Mouse (Mus musculus) forebrain, embryonic 12.5 days (tissue): ENCODE results near the gene Tfb2m. TPM values are rescaled to one million over a fixed set of nuclear protein-coding genes. Genes with fewer than 3 reads are reported as not detected.

Experiments used
- ATAC-seq: fragments of 200-750 bp; cut with Nextera tagmentation; 2 replicates; pipeline ENCODE4 v1.8.0; 2017; ENCODE audit warnings: moderate TSS enrichment; ENCODE audit not compliant: low FRiP score
- H3K27ac ChIP-seq: fragments of 300-500 bp; sonication (generic); 2 replicates; pipeline ENCODE4 v1.5.1; 2016; ENCODE audit warnings: mild to moderate bottlenecking
- H3K27me3 ChIP-seq: fragments of 300-500 bp; sonication (generic); 2 replicates; pipeline ENCODE4 v1.6.1; 2016; ENCODE audit warnings: mild to moderate bottlenecking
- H3K36me3 ChIP-seq: fragments of 300-500 bp; sonication (generic); replicated peaks from 2 replicates; pipeline ENCODE4 v1.6.1; 2016; ENCODE audit warnings: mild to moderate bottlenecking
- H3K4me1 ChIP-seq: fragments of 300-500 bp; sonication (generic); 2 replicates; pipeline ENCODE4 v1.6.1; 2016
- H3K4me2 ChIP-seq: fragments of 300-500 bp; sonication (generic); 2 replicates; pipeline ENCODE4 v1.6.1; 2016; ENCODE audit warnings: mild to moderate bottlenecking, moderate library complexity
- H3K4me3 ChIP-seq: fragments of 300-500 bp; sonication (generic); replicated peaks from 2 replicates; pipeline ENCODE4 v1.5.1; 2016; ENCODE audit warnings: mild to moderate bottlenecking
- H3K9ac ChIP-seq: fragments of 300-500 bp; sonication (generic); 2 replicates; pipeline ENCODE4 v1.6.1; 2016; ENCODE audit warnings: mild to moderate bottlenecking
- H3K9me3 ChIP-seq: fragments of 300-500 bp; sonication (generic); 2 replicates; pipeline ENCODE4 v1.6.1; 2016
- WGBS: fragments of 180-500 bp; shearing (Covaris S2); methylation state at CpG from one replicate; pipeline ENCODE4 v1.1.7; 2016; 5-methylcytosine and 5-hydroxymethylcytosine counted together
- polyA plus RNA-seq: library from polyadenylated mRNA; unstranded; fragments of >200 nt; fragmentation: Nextera tagmentation; extraction: Ambion mirVana; gene quantifications from 2 replicates; pipeline ENCODE4 v1.2.1, GENCODE M21; 2016

The Tfb2m gene
- polyA plus RNA-seq, 1 experiment from 2014 or later: 33.7 TPM

DNA sequence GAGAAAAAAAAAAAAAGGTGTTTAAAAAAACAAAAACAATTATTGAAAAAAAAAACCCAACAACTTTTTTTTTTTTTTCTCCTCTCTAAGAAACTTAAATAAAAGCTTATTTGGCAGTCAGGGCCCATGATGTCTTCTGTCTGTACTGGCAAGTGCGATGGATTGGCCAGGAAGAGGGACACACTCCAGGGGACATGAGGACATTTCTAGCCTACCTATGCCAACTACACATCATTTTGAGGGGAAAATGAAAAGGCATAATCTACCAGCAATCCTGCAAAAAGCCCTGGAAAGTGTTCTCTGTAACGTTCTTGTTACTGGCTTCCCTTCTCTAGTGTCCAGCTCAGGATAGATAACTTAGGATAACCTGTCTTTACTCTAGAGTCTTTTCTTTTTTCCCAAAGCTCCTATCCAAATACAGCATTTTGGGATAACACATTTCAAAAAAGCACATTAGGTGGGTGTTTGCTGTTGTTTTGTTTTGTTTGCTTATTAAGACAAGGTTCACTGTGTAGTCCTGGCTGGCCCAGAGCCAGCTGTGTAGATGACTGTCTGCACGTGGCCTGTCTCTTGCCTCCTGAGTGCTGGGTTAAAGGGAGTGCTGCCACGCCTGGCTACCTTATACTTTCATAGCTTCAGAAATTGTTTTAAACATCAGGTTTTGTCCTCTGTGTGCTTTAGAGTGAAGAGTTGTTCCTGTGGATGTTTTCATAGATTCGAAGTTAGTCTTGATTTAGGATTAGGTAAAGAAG lies 7.3 kb upstream of the Tfb2m start:
- Histone ChIP-seq H3K9me3 (no peaks in the 10 kb centered on the region), H3K4me1 (peaks cover 9% of the 10 kb centered on the region; the same call in 1 of the 2 replicates), H3K4me2 (no peak overlapping the region), H3K4me3 (no peak overlapping the region), H3K9ac (no peak overlapping the region), H3K27ac (no peak overlapping the region), H3K36me3 (no peaks in the 10 kb centered on the region), H3K27me3 (no peaks in the 10 kb centered on the region)
- WGBS: 82% methylated on average over 5 of the region's 5 CpGs
- ATAC-seq: no peak

DNA sequence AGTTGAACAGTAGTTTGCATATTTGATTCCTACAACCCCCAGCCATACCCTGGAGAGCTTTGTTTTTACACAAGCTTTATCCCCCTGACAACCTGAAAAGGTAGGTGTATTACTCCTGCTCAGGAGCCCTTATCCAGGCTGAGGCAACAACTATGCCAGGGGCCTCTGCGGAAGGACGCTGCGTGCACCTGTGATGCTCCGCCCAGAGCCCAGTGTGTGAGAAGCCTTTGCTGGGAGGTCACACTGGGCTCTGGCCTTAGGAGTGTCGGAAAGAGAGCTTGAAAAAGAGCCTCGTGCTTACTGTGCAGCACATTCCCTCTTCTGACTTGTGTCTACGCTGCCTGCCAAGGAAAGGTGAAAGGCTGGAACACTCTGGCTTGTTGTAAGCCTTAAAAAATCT lies 6.7 kb upstream of the Tfb2m start:
- H3K27ac ChIP-seq: no peak overlapping the region
- H3K9ac ChIP-seq: no peak overlapping the region
- ATAC-seq: no peak
- H3K4me3 ChIP-seq: no peak overlapping the region
- peaks cover 15% of the 10 kb centered on the region; the same call in 1 of the 2 replicates for H3K4me1 ChIP-seq
- no peaks in the 10 kb centered on the region for H3K9me3 ChIP-seq
- WGBS: 41% methylated on average over 7 of the region's 7 CpGs
- H3K4me2 ChIP-seq: no peak overlapping the region
- no peaks in the 10 kb centered on the region for H3K36me3 ChIP-seq
- no peaks in the 10 kb centered on the region for H3K27me3 ChIP-seq

DNA sequence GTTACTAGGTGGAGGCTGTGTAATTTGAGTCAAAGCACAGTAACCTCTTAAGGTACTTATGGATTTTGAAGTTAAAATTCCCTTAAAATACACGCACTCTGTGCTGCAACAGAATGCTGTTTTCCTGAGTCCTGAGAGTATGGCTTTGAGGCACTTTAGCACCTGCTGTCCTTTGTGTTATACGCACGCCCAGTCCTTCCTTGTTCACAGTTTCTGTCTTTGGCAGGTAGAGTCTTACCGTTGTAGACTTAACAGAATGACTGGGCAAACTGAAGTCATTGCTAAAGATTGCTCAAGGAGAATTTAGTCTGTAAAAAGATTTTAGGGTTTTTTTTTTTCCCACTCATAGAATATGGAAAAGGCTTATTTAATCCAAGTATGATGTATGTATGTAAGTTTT lies 5.9 kb upstream of the Tfb2m start:
- peaks cover 23% of the 10 kb centered on the region for H3K4me1 ChIP-seq
- no peak for ATAC-seq
- no peaks in the 10 kb centered on the region for H3K9me3 ChIP-seq
- no peak overlapping the region for H3K4me3 ChIP-seq
- WGBS: 87% methylated on average over 4 of the region's 4 CpGs
- H3K36me3 ChIP-seq: no peaks in the 10 kb centered on the region
- no peak overlapping the region for H3K4me2 ChIP-seq
- no peaks in the 10 kb centered on the region for H3K27me3 ChIP-seq
- H3K27ac ChIP-seq: no peak overlapping the region
- H3K9ac ChIP-seq: no peak overlapping the region

DNA sequence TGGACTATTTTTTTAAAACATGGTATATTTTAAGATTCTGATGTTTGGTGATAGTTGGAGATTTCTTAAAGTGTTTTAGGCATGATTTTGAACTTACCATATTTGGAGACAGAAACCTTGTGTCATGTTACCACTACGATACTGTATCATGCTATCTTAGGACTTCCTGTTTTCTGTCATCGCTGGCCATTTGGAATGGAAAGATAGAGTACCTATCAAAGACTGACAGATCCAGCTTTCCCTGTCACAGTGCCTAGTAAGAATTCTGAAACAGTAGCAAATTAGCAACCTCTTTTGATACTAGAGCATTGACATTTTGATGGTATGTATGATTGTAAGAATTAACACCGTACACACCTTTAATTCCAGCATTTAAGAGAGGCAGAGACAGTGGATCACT lies 5.3 kb upstream of the Tfb2m start:
- H3K4me3 ChIP-seq: no peak overlapping the region
- no peak overlapping the region for H3K4me2 ChIP-seq
- H3K9ac ChIP-seq: no peak overlapping the region
- H3K9me3 ChIP-seq: no peaks in the 10 kb centered on the region
- no peak for ATAC-seq
- 92% methylated on average over 3 of the region's 3 CpGs for WGBS
- peaks cover 23% of the 10 kb centered on the region for H3K4me1 ChIP-seq
- no peaks in the 10 kb centered on the region for H3K36me3 ChIP-seq
- H3K27me3 ChIP-seq: no peaks in the 10 kb centered on the region
- no peak overlapping the region for H3K27ac ChIP-seq

DNA sequence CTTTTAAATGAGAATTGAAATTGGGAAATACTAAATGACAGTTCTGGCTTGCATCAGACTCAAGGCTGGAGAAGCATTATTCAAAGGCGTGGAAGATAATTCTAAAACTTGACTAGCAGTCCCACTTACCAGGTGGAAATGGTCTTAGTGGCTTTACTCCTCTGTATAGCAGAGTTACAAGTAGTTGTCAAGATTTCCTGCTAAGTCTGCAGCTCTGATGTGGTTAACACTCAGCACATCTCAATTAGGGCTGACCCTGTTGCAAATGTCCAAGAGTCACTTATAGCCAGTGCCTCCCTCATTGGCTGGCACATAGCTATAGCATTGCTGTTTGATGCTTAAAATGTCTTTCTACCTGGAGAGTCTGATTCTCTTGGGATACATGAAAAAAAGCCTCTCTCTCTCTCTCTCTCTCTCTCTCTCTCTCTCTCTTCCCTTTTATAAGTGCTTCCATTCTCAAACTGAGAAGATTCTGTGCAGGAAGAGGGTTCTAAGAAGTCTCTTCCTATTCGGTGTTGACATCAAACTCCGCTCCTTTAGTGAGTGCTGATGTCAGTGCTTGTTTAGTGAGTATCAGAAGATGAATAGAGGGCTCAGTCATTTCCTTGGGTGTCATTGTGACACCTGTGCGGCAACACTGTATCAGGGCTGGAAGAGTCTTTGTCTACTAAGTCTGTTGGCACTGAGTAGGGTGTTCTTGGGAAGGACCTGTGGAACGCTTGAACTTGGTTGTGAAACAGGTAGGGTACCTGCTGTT lies 3.1 kb upstream of the Tfb2m start:
- WGBS: 92% methylated on average over 5 of the region's 5 CpGs
- ATAC-seq: no peak

DNA sequence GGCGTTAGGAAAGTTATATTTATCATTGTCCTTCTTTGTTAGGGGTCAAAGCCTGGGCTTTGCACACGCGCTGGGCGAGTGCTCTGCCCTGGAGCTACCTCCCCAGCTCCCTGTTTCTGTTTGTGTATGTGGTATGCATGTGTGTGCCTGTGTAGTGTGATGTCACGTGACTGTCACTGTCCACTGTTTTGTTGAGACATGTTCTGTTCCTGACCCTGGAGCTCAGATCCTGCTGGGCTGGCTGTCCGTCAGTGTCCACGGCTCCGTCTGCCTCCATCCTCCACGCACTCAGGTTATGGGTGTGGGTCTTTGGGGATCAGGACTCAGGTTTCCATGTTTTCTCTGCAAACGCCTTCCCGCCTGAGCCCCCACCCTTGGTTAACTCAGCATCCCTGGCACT lies 2.2 kb upstream of the Tfb2m start:
- Histone ChIP-seq H3K4me3 (no peak overlapping the region), H3K27me3 (no peaks in the 10 kb centered on the region), H3K9me3 (no peaks in the 10 kb centered on the region), H3K27ac (no peak overlapping the region), H3K4me2 (peak overlapping the region; percentile 13), H3K36me3 (no peaks in the 10 kb centered on the region; the same call in 1 of the 2 replicates), H3K9ac (no peak overlapping the region), H3K4me1 (peaks cover 31% of the 10 kb centered on the region)
- no peak for ATAC-seq
- WGBS: 80% methylated on average over 11 of the region's 11 CpGs

More for the DNA sequence above, 3.1 kb upstream of the Tfb2m start:
- no peak overlapping the region for H3K4me2 ChIP-seq
- H3K27me3 ChIP-seq: no peaks in the 10 kb centered on the region
- H3K4me1 ChIP-seq: peaks cover 31% of the 10 kb centered on the region
- no peaks in the 10 kb centered on the region for H3K36me3 ChIP-seq
- no peak overlapping the region for H3K27ac ChIP-seq
- no peaks in the 10 kb centered on the region for H3K9me3 ChIP-seq
- no peak overlapping the region for H3K4me3 ChIP-seq
- no peak overlapping the region for H3K9ac ChIP-seq

DNA sequence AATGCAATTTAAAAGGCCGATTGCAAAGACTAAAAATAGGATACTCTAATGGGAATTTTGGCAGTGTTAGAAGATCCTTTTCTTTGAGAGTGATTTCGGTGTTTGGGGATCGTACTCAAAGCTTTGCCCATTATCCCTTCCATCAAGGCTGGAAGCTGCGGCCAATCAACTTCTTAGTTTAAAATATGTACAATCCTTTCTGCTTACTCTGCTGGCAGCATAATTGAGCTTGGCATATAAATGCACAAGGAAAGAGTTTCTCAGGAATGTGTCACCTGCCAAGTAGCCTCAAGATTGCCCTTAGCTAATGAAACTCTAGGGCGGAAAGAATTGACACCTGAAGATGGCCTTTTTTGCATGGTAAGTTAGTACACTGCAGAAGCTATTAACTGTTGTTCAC lies 1.1 kb upstream of the Tfb2m start:
- Histone ChIP-seq H3K4me2 (peak overlapping the region; percentile 77), H3K4me3 (peak overlapping the region; percentile 80), H3K27me3 (no peaks in the 10 kb centered on the region), H3K9me3 (no peaks in the 10 kb centered on the region), H3K36me3 (no peaks in the 10 kb centered on the region; the same call in 1 of the 2 replicates), H3K9ac (peak overlapping the region; percentile 78), H3K27ac (no peak overlapping the region), H3K4me1 (peaks cover 28% of the 10 kb centered on the region)
- no peak for ATAC-seq
- WGBS: 12% methylated on average over 5 of the region's 5 CpGs

DNA sequence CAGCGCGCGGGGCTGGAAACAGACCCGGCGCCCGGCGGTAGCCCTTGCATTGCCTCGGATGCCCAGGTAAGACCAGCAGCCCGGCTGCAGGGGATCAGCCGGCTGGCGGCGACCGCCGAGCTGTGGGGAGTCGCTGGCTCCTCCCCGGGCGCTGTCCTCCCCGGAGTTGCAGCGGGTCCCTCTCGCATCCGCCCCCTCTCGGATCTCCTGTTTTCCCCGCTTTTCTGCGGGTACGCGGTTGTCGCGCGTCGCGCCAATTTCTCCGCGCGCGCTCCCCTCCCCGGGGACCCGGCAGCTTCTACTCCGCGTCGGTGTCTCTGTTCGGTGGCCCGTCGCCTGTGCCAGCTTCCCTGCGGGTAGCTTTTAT lies 467 bp upstream of the Tfb2m start:
- Histone ChIP-seq H3K9ac (peak overlapping the region; percentile 78), H3K4me1 (peaks cover 28% of the 10 kb centered on the region), H3K4me3 (peak overlapping the region; percentile 80), H3K4me2 (peak overlapping the region; percentile 77), H3K27ac (peak overlapping the region; percentile 96), H3K9me3 (no peaks in the 10 kb centered on the region), H3K27me3 (no peaks in the 10 kb centered on the region), H3K36me3 (no peaks in the 10 kb centered on the region; the same call in 1 of the 2 replicates)
- WGBS: under 1% methylated on average over 41 of the region's 44 CpGs
- peak; percentile 86 for ATAC-seq

DNA sequence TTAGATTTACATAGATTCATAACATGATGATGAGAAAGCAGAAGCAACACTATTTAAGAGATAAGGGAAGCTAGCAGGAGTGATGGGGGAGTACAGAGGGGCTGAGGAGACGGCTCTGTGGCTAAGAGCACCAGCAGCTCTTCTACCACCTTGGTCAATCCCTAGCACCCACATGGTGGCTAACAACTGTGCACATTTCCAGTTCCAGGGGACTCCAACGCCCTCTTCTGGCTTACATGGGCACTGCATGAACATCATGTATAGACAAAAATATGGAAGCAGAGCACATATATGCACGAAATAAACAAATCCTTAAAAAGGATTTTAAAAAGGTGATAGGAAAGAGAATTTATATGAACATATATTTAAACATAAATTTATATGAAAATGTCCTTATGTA lies 4.6 kb downstream of the Tfb2m start:
- ATAC-seq: no peak
- Histone ChIP-seq H3K9ac (no peak overlapping the region), H3K4me3 (no peak overlapping the region), H3K27ac (no peak overlapping the region), H3K9me3 (no peaks in the 10 kb centered on the region), H3K4me2 (no peak overlapping the region), H3K36me3 (no peaks in the 10 kb centered on the region; the same call in 1 of the 2 replicates), H3K4me1 (peaks cover 8% of the 10 kb centered on the region), H3K27me3 (no peaks in the 10 kb centered on the region)
- 60% methylated on average over 3 of the region's 3 CpGs for WGBS

DNA sequence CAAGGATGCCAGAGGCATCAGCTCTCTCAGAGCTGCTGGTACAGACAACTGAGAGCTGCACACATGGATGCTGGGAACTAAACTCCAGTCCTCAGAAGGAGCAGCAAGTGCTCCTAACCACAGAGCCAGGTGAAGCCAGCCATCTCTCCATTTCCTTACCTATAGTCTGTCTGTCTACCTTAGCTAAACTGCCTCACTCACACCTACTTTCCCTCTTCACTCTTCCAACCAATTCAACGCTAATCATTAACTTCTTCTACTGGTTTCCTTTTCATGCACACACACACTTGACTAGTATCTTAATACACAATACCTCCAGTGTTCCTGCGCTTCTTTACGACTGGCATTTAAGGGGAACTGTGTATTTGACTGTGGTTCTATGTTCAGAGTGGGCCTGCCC lies 6.2 kb downstream of the Tfb2m start:
- no peak overlapping the region for H3K4me2 ChIP-seq
- ATAC-seq: no peak
- H3K4me3 ChIP-seq: no peak overlapping the region
- no peak overlapping the region for H3K9ac ChIP-seq
- no peaks in the 10 kb centered on the region; the same call in 1 of the 2 replicates for H3K36me3 ChIP-seq
- H3K9me3 ChIP-seq: no peaks in the 10 kb centered on the region
- H3K27me3 ChIP-seq: no peaks in the 10 kb centered on the region
- 93% methylated on average over 3 of the region's 3 CpGs for WGBS
- no peak overlapping the region for H3K27ac ChIP-seq
- H3K4me1 ChIP-seq: peaks cover 1% of the 10 kb centered on the region

DNA sequence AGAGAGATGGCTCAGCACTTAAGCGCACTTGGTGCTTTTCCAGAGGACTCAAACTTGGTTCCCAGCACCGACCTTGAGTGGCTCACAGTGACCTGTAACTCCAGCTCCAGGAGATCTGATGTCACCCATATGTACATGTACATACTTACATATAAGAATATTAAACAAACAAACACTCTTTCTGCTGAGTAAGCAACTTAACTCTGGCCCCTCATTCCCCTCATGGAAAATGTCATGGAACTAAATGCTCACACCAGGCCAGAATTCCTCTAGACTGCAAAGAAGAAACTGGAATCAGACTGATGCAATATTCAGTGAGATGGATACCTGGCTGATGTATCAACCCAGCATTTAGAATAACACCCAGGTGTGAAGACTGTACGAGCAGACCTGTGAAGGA lies 7.0 kb downstream of the Tfb2m start:
- Histone ChIP-seq H3K9ac (no peak overlapping the region), H3K4me3 (no peak overlapping the region), H3K4me1 (no peaks in the 10 kb centered on the region), H3K9me3 (no peaks in the 10 kb centered on the region), H3K27me3 (no peaks in the 10 kb centered on the region), H3K27ac (no peak overlapping the region), H3K36me3 (no peaks in the 10 kb centered on the region; the same call in 1 of the 2 replicates), H3K4me2 (no peak overlapping the region)
- WGBS: 93% methylated on average over 3 of the region's 3 CpGs
- ATAC-seq: no peak

DNA sequence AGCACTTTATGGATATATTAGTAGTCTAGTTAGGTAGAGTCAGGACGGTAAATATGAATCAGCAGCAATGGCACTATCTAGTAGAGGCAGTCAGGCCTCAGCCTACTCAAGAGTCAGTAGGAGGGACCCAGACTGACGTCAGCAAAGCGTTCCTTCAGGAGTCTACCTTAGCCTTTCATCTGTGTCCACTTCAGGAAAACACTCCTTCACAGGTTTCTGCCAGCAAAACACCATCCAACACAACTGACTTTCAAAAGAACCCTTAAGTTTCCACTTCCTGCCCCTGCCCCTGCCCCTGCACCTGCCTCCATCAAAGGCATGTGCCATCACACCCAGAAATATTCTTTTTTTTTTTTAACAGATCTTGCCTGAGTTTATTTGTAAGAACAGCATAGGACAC lies 26.2 kb downstream of the Tfb2m start:
- no peak overlapping the region for H3K4me3 ChIP-seq
- no peak overlapping the region for H3K27ac ChIP-seq
- WGBS: 86% methylated on average over 3 of the region's 3 CpGs
- no peaks in the 10 kb centered on the region for H3K36me3 ChIP-seq
- no peak for ATAC-seq
- H3K9ac ChIP-seq: no peak overlapping the region
- H3K27me3 ChIP-seq: no peaks in the 10 kb centered on the region
- no peak overlapping the region for H3K4me2 ChIP-seq
- peaks cover 10% of the 10 kb centered on the region for H3K4me1 ChIP-seq
- H3K9me3 ChIP-seq: no peaks in the 10 kb centered on the region
